Mouse (Mus musculus): ENCODE measurements around the gene Cttn.

The Cttn gene

DNA sequence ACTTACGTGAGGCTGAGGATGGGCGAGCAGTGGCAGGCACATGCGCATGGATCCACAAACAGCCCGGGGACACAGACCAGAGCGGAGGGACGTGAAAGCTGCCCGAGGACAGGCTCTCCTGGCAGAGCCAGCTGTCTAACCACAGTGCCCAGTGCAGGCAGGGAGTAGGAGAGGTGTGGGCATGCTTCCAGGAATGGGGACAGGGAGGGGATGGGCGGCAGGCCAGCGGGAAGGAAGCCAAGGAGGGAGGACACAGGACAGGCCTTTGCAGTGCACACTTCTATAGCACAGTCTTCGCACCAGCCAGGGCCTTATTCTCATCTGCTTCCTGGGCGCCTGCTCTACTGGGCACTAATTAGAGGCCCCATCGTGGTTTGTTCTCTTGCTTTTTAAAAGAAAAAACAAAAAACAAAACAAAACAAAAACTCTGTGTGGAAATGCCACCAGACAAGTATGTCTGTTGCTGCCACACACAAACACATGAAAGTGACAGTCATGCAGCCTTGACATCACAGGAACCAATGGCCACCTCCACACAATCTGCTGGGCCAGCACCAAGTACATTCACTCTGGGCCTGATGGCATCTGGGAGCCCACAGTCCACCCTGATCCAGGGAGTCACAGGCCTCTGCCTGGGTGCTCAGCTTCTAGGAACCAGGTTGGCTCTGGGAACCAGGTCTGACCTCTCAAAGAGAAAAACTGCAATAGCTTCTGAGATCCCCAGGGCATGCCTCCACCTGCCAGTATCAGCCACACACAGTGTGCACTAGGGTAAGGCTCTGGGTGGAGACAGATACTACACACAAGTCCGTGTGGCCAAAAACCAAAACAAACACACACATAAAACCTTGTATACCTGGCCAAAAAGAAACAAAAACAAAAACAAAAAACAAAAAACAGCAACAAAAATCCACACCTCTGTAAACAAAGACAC lies 20.9 kb downstream of the Cttn start:
- DNase-seq (ENCODE audit: low read depth, low spot score), result peak; percentile 43

DNA sequence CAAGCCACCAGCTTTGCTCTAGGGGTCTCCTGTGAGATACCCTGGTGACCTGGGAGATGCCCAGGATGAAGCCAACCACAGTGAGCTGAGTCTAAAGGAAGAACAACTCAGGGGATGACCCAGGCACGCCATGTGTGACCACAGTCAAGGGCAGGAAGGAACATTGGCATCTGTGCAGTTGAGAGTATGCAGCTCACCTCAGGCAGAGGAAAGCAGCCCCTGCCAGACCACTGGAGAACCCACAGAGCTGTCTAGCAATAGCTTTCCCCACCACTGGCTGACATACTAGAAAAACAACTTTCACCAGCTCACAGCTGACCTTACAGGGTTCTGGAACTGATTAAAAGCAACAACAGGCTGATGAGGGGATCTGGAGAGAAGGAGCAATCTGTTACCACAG lies 22.6 kb downstream of the Cttn start:
- DNase-seq (ENCODE audit: low read depth, low spot score), result no peak

DNA sequence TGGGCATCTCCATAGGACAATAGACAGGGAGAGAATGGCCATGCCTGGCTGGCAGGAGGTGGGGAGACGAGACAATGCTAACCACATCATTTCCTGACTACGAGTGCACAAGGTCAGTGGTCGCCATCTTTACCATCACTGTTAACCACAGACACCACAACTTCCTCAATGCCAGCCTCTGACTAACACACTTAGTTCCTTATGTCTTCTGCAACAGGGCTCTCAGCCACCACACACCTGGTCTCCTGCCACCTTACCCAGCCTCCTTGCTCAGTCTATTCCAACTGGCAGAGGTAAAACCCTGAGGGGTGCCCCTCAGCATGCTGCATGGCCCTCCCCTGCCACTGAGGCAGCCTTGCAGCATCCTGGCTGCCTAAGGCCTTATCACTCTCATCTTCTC lies 23.7 kb downstream of the Cttn start:
- DNase-seq (ENCODE audit: low read depth, low spot score), result no peak

DNA sequence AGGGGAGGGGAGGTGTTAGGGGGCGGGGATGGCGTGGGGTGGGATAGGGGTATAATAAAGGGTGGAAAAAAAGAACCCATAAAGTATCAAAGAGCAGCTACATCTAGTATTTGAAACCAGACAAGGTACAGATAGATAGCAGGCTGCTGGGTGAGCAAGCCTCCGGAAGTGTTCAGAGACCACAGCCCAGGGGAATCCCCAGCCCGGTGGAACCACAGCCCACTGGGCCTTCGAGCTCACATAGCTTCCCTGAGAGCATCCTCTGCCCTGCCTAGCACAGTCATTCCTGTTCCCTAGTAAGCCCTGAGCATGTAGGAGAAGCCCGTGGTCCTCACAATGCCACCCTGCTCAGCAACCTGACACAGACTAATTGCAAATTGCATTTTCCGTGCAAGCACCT lies 26.0 kb downstream of the Cttn start:
- DNase-seq (ENCODE audit: low read depth, low spot score), result no peak

DNA sequence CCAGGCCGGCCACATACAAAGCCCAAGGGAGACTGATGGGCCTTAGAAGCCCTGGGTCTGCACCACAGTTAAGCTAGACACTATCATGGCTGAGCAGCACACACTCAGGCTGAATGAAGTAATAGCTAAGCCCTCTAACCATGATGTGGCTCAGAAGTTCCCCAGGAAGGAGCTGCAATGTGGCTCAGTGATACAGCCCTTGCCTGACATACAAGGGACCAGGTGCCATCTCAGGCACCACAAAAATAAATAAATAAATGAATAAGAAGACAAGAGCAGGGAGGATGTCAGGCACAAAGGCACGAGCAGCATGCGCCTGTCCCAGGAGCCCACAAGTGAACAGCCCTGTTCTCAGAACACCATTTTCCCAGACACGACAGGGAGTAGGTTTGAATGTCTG lies 28.8 kb downstream of the Cttn start:
- DNase-seq (ENCODE audit: low read depth, low spot score), result no peak

DNA sequence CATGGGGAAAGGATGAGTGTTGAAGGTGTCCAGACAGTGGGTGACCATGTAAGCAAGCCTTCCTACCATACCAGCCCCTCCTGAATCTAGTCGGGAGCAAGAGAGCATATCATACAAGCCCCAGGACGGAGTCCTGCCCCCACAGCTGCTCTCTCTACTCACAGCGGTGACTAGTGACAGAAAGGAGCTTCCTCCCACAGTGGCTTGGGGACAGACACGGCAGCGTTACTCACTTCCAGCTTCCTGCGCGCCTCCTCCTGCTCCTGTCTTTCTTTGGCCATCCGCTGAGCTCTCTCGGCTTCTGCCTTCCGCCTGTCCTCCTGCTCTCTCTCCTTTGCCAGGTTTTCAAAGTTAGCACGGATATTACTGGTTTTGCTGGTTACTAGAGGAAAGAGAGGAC lies 29.3 kb downstream of the Cttn start:
- no peak for DNase-seq (ENCODE audit: low read depth, low spot score)

DNA sequence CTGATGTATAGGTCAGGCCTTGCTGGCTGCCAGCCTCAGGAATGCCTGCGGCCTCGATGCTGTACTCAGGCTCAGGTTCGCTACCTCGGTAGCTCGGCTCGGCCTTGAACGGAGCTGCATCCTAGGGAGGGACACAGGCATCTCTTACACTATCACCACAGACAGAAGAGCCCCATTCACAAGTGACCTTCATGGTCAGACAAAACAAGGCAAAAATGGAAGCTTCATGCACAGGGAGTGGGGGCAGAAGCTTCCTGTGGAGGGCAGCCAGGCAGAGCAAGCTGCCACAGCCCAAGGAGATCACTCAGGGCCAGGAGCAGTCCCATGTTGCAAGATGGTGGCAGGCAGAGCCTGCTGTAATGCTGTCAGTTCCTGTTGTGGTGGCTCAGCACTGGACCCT lies 32.0 kb downstream of the Cttn start:
- no peak for DNase-seq (ENCODE audit: low read depth, low spot score)

DNA sequence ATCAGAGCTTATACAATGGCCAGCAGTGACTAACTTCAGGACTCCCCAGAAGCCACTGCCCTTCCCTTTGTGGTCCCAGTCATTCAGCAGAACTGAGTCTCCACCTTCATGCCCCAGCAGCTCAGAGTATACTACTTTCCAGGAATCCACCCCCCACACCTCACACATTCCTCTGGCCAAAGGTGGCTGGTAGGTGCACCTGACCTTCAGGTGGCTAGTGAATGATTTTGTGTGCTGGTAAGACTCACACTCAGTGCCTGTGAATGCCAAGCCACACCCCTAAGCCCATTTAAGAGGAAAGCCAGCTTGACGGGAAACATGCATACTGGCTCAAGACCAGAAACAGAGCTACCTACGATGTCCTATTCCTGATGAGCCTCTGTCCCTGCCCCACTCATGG lies 37.9 kb downstream of the Cttn start:
- no peak for DNase-seq (ENCODE audit: low read depth, low spot score)

DNA sequence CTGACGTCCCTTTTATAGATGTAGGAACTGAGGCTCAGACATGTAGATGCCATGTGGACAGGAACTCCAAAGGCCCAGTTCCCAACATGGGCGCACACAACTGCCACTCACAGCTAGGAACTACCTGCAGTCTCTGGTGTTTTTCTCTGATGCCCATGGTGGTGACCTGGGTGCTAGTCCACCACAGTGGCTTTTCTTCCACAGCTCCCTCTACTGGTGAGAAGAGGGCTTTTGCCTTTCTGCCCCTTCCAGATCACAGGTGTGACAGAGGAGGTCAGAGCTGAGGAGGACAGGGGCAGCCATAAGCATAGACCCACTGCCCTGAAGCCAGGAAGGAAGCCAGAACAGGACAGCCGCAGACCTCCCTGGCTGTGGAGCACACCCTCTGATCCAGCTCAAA lies 43.3 kb downstream of the Cttn start:
- DNase-seq (ENCODE audit: low read depth, low spot score), result no peak

DNA sequence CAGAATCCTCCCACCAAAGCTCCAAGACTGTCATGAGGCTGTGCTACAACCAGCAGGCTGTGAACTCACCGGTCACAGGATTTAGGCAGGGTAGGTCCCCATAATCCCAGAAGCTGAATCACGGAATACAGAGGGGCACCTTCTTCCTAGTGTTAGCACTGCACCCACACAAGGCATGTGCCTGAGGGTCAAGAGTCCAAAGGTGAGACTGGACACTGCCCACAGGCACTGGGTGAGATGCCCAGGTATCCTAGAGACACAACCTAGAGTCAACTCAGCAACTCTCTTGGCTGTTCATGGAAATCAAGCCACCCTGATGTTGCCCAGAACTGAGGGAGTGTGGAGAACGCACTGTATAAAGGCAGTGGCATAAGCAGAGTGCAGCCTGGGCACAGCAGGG lies 44.2 kb downstream of the Cttn start:
- no peak for DNase-seq (ENCODE audit: low read depth, low spot score)

DNA sequence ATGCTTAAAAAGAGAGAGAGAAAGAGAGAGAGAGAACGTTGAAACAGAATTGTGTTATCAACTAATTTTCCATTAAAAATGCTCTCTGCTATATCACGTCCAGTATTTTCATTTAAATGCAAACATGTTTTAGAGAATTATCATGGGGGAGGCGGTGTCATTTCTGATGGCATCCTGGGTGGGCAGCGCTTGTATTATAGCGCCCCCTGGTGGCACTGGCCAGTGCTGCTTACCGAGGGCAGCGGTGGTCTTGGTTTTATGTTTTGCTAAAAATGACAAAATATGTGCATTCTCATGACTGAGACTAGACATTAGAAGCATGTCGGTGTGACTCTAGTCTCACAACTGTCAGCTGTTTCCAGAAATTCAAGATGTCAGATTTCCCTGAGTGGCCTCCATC lies 44.9 kb downstream of the Cttn start:
- peak; percentile 46 for DNase-seq (ENCODE audit: low read depth, low spot score)

DNA sequence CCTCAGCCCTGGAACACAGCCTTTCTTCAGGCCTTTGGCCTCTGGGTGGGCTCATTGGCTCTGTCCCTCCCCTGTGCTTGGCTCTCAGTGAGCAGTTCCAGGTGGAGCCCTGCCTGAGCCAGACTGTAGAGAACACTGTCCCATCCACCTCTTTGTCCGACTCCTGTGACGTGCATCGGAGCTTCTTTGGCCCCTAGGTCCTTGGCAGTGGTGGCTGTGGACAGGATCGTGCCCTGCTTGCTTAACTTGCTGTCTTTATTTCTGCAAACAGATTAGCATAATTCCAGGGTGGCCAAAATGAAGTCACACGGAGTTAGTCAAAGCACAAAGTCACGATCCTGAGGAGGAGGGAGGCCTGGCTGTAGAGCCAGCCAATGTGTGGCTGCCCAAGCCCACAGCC lies 49.3 kb downstream of the Cttn start:
- no peak for DNase-seq (ENCODE audit: low read depth, low spot score)

DNA sequence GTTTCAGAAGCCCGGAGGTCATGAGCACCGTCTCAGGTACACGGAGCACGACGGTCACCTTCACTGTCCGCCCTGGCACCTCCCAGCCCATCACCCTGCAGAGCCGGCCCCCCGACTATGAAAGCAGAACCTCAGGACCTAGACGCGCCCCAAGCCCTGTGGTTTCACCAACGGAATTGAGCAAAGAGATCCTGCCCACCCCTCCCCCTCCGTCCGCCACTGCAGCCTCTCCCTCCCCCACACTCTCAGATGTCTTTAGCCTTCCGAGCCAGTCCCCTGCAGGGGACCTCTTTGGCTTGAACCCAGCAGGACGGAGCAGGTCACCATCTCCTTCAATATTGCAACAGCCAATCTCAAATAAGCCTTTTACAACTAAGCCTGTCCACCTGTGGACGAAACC lies 50.3 kb downstream of the Cttn start:
- no peak for DNase-seq (ENCODE audit: low read depth, low spot score)

DNA sequence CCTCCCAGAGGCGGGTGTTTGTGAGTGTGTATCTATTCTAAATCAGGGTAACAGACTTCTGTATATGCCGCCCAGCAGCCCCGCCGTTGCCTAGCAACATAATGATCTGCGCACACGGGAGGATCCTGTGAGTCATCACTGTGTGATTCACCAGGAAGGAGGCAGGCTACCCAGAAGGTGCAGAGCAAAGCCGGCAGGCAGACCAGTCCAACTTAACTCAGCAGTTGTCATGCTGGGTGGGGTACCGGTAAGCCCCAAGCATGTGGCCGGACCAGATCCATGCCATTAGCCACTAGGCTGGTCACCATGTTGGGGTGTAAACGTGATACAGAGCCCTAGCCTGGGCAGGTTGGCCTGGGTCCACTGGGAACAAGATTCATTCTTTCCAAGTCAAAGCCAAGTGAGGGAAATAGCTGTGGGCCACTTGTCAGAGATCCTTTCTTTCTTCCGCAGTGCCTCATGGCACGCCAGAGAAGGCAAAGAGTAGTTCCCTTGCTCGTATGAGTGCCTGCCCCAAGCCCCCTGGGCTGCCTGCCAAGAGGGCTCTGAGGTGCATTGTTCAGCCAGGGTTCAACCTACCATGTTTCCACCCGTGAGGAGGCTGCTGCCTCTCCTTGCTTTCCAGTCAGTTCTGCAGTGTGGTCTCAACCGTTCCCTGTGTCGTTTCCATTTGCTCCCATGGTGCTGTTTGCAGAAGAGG lies 53.0 kb downstream of the Cttn start:
- peak; percentile 17 for DNase-seq (ENCODE audit: low read depth, low spot score)

DNA sequence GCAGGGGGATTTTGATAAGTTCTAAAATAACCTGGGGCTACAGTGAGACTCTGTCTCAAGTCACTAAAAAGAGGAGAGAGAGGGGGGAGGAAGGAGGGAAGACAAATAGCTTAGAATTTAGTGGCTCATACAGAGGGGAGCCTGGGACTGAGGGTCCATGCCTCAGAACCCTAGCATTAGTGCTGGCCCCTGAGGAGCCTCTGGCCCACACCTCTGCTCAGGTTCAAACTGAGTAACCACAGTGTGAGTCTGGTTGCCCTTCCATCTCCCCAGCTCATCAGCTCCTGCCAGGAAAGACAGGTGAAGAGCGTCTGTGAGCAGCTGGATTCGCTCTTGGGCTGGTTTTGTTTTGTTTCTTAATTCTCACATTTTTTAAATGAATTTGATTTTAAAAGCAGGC lies 53.6 kb downstream of the Cttn start:
- no peak for DNase-seq (ENCODE audit: low read depth, low spot score)

DNA sequence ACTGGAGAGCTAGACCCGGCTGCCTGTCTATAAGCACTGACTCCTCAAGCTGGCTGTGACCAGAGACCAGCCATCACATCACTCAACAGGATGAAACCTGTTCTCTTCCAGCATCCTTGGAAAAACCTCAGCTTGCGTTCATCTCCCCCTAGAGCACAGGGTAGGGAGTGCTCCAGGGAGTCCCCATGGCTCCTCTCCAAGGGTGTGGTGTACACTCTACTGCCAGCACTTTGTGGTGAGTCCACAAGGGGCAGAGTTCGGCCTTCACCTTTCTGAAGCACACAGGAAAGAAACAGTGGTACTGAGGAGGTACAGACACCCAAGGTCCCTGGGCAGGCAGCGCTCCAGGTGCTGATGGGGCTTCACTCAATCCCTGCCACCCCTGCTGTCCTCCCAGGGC lies 55.0 kb downstream of the Cttn start:
- DNase-seq (ENCODE audit: low read depth, low spot score), result no peak

DNA sequence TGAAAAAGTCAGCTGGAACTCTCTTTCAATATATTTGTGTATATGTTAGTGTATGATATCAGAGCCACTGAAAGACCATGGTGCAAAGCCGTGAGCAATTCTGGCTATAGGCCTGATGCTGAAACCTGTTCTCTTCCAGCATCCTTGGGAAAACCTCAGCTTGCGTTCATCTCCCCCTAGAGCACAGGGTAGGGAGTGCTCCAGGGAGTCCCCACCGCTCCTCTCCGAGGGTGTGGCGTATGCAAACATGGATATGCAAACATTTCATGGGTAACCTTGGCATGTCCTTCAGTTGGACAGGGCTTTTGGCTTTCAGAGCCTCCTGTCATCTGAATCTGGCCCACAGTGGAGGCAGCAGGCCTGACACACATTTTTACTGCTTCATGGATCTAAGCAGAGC lies 56.2 kb downstream of the Cttn start:
- DNase-seq (ENCODE audit: low read depth, low spot score), result no peak

DNA sequence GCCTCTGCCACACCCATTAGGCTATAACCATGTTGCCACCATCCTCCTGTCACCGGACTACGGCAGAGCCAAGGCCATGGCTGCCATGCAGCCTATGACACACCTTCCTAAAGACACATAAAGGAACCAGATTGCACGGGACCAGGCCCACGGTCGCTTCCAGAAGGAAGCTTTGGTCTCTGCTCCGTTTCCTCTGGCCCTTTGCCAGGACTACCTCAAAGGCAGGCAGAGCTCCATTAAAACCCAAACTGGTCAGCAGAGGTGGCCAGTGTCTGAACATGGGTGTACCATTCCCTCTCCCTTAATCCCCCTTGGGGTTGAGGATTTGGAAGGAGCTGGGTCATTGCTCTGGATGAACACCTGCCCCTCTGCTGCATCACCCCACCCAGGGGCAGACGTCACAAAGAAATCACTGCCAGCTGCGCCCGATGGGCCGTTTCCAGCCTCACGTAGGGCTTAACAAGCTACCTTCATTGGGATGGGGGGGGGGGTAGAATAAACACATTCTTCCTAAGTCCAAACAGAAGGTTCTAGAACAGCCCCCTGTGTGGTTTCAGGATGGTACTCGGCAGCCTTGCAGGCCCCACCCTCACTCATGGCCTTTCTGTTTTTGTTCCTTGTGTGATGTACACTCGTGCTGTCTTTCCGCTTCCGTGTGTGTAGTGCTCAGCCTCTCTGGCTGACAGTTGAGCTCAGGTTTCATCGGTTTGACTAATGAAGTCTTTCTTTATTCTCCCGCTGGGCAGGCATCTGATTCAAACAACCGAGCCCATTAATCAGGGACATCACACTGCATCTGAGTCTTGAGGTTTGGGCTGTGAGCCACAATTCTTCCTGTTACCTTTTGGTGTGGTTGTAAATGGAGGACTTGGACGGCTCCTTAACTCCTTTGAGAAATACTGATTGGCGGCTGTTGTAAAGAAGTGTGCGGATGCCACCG lies 58.6 kb downstream of the Cttn start:
- no peak for DNase-seq (ENCODE audit: low read depth, low spot score)

DNA sequence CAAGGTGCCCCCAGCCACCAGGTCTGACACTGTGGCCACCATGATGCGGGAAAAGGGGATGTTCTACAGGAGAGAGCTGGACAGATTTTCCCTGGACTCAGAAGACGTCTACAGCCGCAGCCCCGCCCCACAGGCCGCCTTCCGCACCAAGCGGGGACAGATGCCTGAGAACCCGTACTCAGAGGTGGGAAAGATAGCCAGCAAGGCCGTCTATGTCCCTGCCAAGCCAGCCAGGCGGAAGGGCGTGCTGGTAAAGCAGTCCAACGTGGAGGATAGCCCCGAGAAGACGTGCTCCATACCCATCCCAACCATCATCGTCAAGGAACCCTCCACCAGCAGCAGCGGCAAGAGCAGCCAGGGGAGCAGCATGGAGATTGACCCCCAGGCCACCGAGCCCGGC lies 61.1 kb downstream of the Cttn start:
- no peak for DNase-seq (ENCODE audit: low read depth, low spot score)

DNA sequence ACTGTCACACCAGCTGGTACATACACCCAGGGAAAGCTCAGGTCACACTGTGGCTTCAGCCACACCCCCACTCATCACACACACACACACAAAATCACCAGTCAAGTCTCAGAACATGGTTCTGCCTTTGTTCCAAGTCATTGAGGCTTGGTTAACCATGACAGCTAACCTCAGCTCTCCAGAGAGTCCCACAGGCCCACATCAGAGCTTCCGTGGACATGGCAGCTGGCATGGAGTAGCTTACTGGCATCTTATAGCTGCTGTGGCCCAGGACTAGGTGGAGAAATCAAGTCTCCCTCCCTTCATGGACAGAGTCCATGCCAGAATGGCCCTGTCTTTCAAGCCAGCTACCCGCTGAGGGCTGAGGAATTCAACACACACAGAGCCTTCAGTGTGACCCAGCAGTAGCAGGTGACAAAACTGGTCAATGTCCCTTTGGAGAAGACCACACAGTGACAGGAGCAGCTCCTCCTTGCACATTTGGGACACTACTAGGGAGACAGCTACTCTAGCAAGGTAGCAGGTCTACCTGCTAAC lies 62.3 kb downstream of the Cttn start:
- no peak for DNase-seq (ENCODE audit: low read depth, low spot score)

DNA sequence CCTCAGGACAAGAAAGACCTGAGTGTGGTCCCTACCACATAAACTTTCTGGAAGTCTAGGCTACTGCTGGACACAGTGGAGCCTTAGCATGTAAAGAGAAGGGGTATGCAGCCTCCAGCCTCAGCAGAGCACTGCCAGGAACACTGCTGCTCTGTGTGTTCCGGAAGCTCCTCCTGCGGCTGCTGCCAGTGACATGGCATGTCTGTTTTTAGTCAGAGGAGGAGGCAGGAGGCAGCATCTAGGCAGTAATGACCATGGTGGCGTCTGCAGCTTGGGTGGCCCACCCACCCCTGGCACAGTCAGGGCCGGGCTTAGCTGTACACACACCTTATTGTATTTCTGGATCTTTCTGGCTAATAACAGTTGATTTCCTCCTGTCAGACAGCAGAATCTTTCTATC lies 63.1 kb downstream of the Cttn start:
- DNase-seq (ENCODE audit: low read depth, low spot score), result no peak

DNA sequence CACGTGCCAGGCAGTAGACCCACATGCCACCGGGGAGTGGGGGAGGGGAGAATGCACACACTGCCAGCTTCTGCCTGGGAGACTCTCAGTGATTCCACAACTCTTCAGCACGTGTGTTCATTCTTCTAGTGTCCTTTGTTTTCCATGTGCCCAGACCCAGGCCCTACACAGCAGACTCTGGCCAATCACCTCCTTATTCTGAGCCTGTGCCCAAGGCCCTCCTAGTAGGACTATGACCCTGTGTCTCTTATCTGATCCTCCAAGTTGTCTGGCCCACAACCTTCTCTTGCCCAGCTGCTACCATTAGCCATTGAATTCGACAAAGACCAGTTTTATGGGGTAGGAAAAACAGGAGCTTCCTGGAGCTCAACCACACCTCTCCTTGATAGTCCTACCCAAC lies 68.3 kb downstream of the Cttn start:
- DNase-seq (ENCODE audit: low read depth, low spot score), result no peak
